Mouse (Mus musculus): ENCODE measurements around the gene Whamm.

Whamm gene

DNA sequence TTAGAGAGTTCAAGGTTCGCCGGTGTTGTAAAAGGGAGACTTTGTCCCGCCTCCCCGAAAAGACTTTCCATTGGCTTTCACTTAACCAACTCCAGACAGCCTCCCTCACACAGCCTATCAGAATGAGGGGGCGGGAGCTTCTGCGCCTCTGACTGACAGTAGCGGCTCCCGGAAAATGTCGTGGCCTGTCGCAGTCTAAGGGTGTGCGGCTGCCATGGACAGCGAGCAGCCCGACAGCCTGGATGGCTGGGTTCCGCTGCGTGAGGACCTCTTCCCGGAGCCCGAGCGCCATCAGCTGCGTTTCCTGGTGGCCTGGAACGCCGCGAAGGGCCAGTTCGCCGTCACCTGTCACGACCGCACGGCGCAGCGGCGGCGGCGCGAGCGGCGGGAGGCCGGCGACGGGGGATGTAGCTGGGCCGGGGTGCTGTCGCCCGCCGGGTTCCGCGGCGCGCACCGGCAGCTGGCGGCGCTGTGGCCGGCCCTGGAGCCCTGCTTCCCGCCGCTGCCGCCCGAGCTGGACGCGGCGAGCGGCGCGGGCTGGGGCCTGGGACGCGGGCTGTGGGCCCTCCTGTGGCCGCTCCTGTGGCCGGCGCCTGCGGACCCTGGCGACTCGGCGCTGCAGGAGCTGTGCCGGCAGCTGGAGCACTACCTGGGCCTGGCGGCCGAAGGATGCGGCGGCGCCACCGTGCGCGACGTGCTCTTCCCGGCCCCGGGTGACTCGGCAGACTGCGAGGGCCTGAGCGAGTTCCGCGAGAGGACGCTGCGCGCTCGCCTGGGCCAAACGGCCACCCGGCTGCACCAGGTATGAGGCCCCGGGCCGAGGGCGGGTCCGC lies at the start of gene Whamm:
Whamm (plus strand) TSS at position 159 of the 833 bp plus-strand sequence.
- DNase-seq (ENCODE audit: extremely low read depth, low read depth, low spot score): peak; percentile 55

DNA sequence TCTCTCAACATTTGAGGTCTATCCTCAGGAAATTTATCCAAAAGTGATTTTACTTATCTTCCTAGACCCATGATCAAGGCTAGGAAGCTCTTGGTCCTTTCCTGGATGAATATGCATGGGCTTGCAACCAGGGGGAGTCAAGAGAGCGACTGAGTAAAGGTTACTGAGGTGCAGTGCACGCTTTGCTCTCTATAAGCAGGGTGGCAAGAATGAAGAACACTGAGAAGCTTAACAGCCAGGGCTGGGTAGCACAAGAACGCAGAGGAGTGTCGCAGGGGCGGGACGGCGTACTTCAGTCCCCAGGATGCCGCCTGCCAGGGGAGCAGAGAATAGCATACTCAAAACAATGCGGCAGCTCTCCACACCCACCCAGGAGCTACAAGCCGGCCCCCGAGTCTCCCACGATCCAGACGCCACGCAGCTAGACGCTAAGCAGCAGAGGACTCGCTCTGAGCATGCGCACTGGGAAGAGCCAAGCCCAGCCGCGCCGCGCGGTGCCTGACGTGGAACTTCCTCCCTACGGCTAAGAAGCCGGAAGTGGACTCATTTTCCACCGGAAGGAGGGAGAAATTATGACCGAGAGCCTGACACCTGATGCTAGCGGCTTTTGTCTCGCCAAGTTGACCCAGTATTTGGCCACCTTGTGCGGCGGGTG lies 47.9 kb upstream of the Whamm start:
- DNase-seq (ENCODE audit: extremely low read depth, low read depth, low spot score): no peak

GRCm38 (mm10) chr7:81523663-81524017 lies 47.4 kb upstream of the Whamm start:
- DNase-seq (ENCODE audit: extremely low read depth, low read depth, low spot score): no peak

- DNase-seq (ENCODE audit: extremely low read depth, low read depth, low spot score): no peak
Measured at GRCm38 (mm10) chr7:81528918-81529317, 42.1 kb upstream of the Whamm start.

DNA sequence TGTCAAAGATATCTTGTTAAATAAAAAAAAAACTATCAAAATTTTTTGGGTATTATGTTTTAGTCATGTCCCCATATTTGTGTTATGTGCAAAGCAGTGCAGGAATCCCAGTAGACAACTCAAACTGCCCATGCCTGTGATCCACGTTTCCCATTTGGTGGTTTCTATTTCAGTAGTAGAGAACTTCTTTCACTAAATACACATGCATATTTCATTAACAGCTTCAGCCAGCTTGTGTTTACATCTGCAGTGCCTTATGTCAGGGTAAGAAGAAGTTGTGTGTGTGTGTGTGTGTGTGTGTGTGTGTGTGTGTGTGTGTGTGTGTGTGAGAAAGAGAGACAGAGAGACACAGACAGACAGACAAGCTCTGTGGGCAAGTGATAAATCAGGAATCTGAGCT lies 39.6 kb upstream of the Whamm start:
- DNase-seq (ENCODE audit: extremely low read depth, low read depth, low spot score): no peak

DNA sequence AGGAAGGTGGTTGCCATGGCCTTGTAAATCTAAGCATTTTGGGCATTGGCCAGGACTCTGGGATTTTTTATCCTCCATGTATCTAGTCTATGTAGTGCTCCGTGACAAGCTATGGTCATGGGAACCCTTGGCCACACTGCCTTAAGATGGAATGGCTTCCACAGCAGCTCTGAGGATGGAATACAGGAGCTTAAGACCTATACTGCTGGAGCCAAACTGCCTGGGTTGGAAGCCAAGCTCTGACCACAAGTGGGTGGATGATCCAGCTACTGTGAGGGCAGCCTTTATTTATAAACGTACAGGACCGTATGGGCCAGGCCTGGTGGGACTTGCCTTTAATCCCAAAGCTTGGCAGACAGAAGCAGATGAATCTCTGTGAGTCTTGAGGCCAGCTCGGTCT lies 34.6 kb upstream of the Whamm start:
- peak; percentile 96 for DNase-seq (ENCODE audit: extremely low read depth, low read depth, low spot score)

GRCm38 (mm10) chr7:81538070-81538675 lies 32.9 kb upstream of the Whamm start:
- DNase-seq (ENCODE audit: extremely low read depth, low read depth, low spot score): no peak

GRCm38 (mm10) chr7:81539565-81539964 lies 31.5 kb upstream of the Whamm start:
- no peak for DNase-seq (ENCODE audit: extremely low read depth, low read depth, low spot score)

DNA sequence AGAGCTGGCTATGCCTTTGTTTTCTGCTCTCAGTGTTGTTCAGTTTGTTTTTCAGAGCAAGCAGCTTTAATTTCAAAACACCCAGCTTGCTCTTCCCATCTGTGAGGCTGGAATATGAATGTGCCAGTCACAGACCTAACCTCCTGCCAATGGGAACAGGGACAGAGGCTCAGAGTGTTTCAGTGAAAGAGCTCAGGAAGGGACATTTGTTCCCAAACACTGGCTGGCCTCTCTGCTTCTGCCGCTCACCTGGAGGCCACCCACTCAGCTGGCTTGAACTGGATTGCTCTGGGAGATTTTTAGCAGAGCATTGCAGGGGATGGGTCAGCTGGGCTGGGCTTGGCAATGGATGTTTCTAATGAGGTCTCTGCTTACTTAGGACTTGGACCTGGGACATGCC lies 30.1 kb upstream of the Whamm start:
- no peak for DNase-seq (ENCODE audit: extremely low read depth, low read depth, low spot score)

DNA sequence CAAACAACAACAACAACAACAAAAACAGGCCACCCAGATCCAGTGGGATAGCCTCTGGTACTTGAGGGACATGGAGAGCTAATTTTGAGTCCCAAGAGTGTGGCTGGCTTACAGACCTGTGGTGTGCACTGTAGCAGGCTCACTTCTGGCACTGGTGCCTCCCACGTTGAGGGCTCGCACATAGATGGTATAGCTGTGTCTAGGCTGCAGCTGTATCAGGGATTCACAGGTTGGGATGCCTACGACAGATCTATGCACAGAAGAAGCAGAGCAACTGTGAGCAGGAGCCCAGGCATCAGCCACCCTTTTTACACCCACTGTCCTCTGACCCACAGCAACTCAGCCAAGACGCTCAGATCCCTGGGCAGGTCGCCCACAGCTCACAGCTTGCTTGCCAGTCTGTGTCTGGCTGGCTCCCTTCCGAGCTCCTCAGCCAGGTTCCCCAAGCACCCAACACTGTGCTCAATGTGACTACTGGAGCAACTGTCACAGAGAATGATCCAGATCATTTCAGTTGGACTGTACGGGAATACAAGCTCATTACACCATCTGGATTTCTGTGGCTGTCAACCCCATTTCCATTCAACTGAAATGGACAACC lies 29.0 kb upstream of the Whamm start:
- no peak for DNase-seq (ENCODE audit: extremely low read depth, low read depth, low spot score)

DNA sequence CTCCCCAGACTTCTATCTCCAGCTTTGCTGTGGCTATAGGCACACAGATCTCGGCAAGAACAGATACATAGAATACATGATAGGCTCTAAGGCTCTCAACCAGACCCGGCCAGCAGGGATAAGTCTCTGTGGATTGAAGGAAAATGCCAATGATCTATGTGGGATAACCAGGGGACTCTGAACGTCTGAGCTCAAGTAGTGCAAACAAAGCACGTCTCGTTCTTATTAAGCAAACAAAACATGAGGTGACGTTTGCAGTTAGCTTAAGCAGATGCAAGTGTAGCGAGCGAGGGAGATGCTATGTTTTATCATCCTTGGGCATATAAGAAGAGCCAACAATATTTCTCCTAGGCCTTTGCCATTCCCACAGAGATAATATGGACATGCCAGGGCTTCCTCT lies 28.1 kb upstream of the Whamm start:
- no peak for DNase-seq (ENCODE audit: extremely low read depth, low read depth, low spot score)

DNA sequence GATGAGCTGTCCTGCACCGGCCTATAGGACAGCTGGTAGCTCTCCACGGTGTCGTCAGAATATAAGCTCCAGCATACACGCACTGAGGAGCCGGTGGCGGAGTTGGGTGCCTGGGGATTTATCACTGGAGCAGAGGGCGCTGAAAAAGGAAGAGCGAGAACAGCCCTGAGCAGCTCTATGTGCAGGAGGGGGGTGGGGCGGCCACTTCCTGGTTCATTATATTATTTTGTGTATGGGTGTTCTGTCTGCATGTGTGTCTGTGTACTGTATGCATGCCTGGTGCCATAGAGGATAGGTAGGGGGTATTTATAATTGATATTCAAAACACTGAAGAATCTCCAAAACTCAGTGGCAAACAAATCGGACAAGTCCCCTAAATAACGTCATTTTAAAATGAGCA lies 22.2 kb upstream of the Whamm start:
- no peak for DNase-seq (ENCODE audit: extremely low read depth, low read depth, low spot score)

- DNase-seq (ENCODE audit: extremely low read depth, low read depth, low spot score): no peak
Measured at GRCm38 (mm10) chr7:81553589-81553988, 17.5 kb upstream of the Whamm start.

DNA sequence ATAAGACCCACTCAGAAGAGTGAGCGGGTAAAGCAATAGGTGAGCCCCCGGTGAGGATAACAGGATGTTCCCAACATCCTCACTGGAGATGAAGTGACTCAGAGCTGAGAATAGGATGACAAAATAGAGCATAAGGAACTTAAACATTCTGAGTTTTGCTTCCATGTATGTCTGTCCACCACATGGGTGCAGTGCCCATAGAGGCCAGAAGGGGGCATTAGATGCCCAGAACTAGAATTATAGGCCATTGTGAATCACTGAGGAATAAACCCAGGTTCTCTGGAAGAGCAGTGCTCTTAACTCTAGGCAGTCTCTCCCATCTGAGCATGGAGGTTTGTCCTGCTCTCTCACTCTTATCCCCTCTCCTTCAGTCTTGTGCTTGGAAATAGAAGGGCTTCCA lies 16.7 kb upstream of the Whamm start:
- DNase-seq (ENCODE audit: extremely low read depth, low read depth, low spot score): no peak

DNA sequence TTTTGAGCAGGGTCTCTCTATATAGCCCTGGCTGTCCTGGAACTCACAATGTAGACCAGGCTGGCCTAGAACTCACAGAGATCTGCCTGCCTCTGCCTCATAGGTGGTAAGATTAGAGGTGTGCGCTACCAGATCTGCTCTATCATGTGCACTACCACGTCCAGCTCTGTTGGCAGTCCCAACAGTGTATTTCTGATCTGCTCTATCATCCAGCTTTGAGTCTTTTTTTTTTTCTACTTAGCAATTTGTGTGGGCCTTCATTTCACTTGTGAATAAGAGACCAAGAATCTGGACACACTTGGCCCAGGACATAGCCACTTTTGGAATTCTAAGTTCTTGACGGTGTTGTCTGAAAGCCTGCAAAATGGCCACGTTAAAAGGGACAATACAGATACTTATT lies 14.2 kb upstream of the Whamm start:
- DNase-seq (ENCODE audit: extremely low read depth, low read depth, low spot score): no peak

- DNase-seq (ENCODE audit: extremely low read depth, low read depth, low spot score): no peak
Measured at GRCm38 (mm10) chr7:81557252-81557984, 13.6 kb upstream of the Whamm start.

- no peak for DNase-seq (ENCODE audit: extremely low read depth, low read depth, low spot score)
Measured at GRCm38 (mm10) chr7:81557985-81558360, 13.1 kb upstream of the Whamm start.

- DNase-seq (ENCODE audit: extremely low read depth, low read depth, low spot score): no peak
Measured at GRCm38 (mm10) chr7:81559231-81559980, 11.7 kb upstream of the Whamm start.

DNA sequence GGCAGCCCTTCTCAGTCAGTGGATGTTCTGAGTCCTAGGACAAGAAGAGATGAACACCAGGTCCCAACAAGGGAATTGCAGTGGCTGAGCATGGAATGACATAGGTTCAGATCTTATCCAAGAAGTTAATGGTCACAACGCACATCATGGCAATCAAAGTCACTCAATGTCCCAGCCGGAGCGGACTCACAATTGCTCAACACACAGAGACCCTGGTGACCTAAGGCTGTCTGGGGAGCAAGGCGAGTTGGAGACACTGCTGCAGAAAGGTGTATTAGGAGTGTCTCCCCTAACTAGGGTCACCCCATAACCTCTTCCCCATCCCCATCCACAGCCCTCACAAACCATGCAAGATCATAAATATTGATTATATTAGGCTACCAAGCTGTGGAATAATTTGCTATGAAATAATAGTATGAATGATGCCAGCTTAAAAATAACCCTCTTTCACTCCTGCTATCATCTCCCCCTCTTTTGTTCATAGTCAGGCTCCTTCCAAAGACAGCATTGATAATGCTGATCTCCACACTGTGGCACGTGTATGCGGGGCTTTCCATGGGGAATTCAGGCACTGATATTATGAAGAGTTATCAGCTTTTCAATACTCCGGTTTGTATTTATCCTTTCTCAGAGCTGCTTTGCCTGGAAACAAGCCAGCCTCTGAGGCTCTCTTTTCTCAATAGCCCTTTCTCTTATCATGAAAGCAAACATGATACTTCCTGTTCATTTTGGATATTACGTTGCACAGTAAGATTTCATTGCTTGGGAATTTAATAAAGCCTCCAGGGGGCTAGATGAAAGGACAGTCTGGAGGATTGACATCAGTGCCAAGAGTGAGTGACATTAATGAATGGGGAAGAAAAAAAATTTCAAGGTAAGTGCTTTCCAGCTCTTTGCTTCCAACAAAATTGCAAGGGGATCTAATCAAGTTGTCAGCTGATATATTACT lies 10.7 kb upstream of the Whamm start:
- DNase-seq (ENCODE audit: extremely low read depth, low read depth, low spot score): no peak
